Mouse (Mus musculus): ENCODE measurements around the gene Adamtsl1. TPM values are rescaled to one million over a fixed set of nuclear protein-coding genes. Genes with fewer than 3 reads are reported as not detected.

Gene Adamtsl1
- 32.0 and 33.3 TPM in 2 replicates for polyA plus RNA-seq (2014; fragmentation: Nextera tagmentation; extraction: Ambion mirVana)

DNA sequence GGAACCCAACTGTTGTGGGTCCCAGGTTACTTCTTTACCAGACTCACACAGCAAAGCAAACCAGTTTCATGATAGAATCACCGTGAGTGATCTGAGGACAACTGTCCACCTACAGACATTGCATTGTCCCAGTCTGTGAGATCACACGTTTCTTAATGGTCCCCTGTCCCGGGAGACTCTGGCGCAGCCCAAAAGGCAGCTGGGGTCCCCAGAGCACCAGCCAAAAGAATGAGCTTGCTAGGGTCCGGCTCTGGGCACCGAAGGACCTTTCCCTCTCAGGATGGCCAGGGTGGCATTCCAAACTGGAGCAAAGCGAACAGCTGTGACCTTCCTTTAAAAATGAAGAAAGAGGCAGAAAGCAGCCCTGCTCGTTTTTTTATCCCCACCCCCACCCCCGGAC lies at the start of gene Adamtsl1:
TSS of gene Adamtsl1 (plus strand) at position 381 of the 400 bp plus-strand sequence.
- 3% methylated on average over 9 of the region's 9 CpGs for WGBS
- Histone ChIP-seq H3K27me3 (ENCODE audit: control insufficient read depth, insufficient read depth, low read length) (no peaks in the 10 kb centered on the region), H3K9ac (replicated peaks; ENCODE audit: low read depth, low read length) (peak within 1 kb of the TSS; percentile 28; the same call in 1 of the 2 replicates), H3K9me3 (ENCODE audit: control insufficient read depth, low read depth, low read length) (no peaks in the 10 kb centered on the region), H3K4me1 (ENCODE audit: control insufficient read depth, insufficient read depth, low read length) (no peaks in the 10 kb centered on the region), H3K36me3 (ENCODE audit: control insufficient read depth, insufficient read depth, low read length) (no peaks in the 10 kb centered on the region), H3K27ac (ENCODE audit: low read length) (no peak within 1 kb of the TSS), H3K4me3 (ENCODE audit: low read depth, low read length) (peak within 1 kb of the TSS; percentile 50), H3K4me2 (replicated peaks; ENCODE audit: low read depth, low read length) (peak within 1 kb of the TSS; percentile 98)
- peak; percentile 5; the same call in 1 of the 2 replicates for ATAC-seq (ENCODE audit: insufficient number of reproducible peaks, insufficient read depth, low FRiP score, low read depth)

DNA sequence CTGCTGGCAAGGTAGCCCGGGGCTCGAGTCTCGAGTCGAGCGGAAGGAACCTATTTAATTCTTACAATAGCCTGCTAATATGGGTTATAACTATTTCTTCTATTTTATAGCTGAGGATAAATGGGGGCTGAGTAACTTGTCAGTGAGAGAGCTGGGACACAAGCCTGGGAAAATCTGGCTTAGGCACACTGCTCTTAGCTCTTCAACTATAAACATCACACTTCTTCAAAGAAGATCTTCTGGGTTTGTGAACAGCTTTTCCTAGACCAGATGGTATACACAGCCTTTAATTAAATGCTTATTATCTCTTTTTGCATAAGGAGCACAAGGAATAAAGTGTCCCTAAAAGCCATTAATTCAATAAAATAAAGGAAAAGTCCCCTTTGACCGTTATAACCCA lies 30.4 kb upstream of the Adamtsl1 start:
- H3K9me3 ChIP-seq (ENCODE audit: control insufficient read depth, low read depth, low read length) = no peaks in the 10 kb centered on the region
- no peak overlapping the region for H3K4me2 ChIP-seq (replicated peaks; ENCODE audit: low read depth, low read length)
- no peak overlapping the region for H3K4me3 ChIP-seq (ENCODE audit: low read depth, low read length)
- H3K36me3 ChIP-seq (ENCODE audit: control insufficient read depth, insufficient read depth, low read length) = no peaks in the 10 kb centered on the region
- no peak for ATAC-seq (ENCODE audit: insufficient number of reproducible peaks, insufficient read depth, low FRiP score, low read depth)
- H3K4me1 ChIP-seq (ENCODE audit: control insufficient read depth, insufficient read depth, low read length) = no peaks in the 10 kb centered on the region
- H3K27ac ChIP-seq (ENCODE audit: low read length) = no peak overlapping the region
- WGBS = 87% methylated on average over 6 of the region's 6 CpGs
- no peak overlapping the region for H3K9ac ChIP-seq (replicated peaks; ENCODE audit: low read depth, low read length)
- H3K27me3 ChIP-seq (ENCODE audit: control insufficient read depth, insufficient read depth, low read length) = no peaks in the 10 kb centered on the region

DNA sequence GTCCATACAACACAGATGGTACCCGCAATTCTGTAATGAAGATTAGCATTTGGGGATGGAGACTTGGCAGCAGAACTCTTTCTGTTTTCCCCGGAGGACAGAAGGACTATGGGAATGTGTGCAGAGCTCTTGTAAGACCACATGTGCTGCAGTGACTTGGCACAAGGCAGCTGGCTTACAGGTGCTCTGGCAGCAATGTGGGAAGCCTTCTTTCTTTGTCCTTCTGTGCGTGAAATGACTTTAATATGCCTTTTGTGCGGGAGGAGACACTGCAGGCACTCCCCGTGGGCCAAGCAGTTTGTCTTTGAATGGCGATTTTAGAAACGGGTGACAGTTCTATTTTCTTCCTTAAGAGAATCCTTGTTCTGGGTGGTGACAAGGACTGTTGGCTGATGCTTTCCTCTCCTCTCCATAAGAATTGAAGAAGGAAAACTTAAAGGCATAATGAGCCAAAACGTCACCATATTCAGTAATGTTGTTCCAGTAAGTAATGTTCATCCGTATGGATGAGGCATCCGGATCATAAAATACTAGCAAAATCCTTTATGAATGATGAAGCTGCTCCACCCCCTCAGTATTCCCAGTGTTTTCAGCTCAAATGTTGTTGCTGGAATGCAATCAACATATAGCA lies 27.5 kb upstream of the Adamtsl1 start:
- 84% methylated on average over 10 of the region's 10 CpGs for WGBS
- ATAC-seq (ENCODE audit: insufficient number of reproducible peaks, insufficient read depth, low FRiP score, low read depth) = no peak

DNA sequence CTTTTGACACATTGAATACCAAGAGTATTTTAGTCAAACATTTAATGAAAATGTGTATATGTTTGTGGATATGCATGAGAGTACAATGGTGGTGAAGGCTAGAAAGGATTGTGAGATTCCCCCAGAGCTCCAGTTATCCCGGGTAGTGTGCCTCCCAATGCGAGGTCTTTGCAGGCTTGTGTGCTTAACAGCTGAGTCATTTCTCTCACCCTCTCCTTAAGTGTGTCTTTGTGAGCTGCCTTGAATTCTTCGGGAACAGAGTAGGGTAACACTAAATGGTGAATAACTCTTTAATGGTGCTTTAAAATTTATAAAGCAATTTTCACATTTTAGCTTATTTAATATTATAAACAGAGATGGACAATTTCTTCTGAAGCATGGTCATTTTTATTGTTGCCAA lies 8.3 kb upstream of the Adamtsl1 start:
- Histone ChIP-seq H3K9me3 (ENCODE audit: control insufficient read depth, low read depth, low read length) (no peaks in the 10 kb centered on the region), H3K4me2 (replicated peaks; ENCODE audit: low read depth, low read length) (no peak overlapping the region), H3K36me3 (ENCODE audit: control insufficient read depth, insufficient read depth, low read length) (no peaks in the 10 kb centered on the region), H3K4me3 (ENCODE audit: low read depth, low read length) (no peak overlapping the region), H3K27me3 (ENCODE audit: control insufficient read depth, insufficient read depth, low read length) (no peaks in the 10 kb centered on the region), H3K9ac (replicated peaks; ENCODE audit: low read depth, low read length) (no peak overlapping the region), H3K4me1 (ENCODE audit: control insufficient read depth, insufficient read depth, low read length) (no peaks in the 10 kb centered on the region), H3K27ac (ENCODE audit: low read length) (no peak overlapping the region)
- WGBS = 59% methylated on average over 3 of the region's 3 CpGs
- no peak for ATAC-seq (ENCODE audit: insufficient number of reproducible peaks, insufficient read depth, low FRiP score, low read depth)

More for the DNA sequence above, 27.5 kb upstream of the Adamtsl1 start:
- Histone ChIP-seq H3K9ac (replicated peaks; ENCODE audit: low read depth, low read length) (no peak overlapping the region), H3K4me2 (replicated peaks; ENCODE audit: low read depth, low read length) (no peak overlapping the region), H3K4me1 (ENCODE audit: control insufficient read depth, insufficient read depth, low read length) (no peaks in the 10 kb centered on the region), H3K4me3 (ENCODE audit: low read depth, low read length) (no peak overlapping the region), H3K9me3 (ENCODE audit: control insufficient read depth, low read depth, low read length) (no peaks in the 10 kb centered on the region), H3K36me3 (ENCODE audit: control insufficient read depth, insufficient read depth, low read length) (no peaks in the 10 kb centered on the region), H3K27ac (ENCODE audit: low read length) (no peak overlapping the region), H3K27me3 (ENCODE audit: control insufficient read depth, insufficient read depth, low read length) (no peaks in the 10 kb centered on the region)

DNA sequence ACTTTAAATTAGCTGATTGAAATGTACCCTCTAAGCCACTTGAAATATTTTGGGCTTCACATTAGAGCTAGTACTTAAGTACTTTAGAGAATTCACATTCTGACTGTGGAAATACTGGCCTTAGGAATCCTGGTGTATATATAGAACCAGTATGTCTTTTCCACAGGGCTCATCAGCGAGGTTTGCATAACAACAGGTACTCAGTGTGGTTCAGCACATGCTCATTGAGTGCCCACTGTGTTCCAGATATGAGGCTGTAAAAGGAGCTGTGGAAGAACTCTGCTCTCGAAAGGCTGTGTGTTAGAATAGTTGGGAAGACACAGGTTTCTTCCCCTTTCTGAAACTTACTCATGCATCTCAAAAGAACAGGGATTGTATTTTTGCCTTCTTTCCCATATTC lies 7.0 kb upstream of the Adamtsl1 start:
- H3K4me1 ChIP-seq (ENCODE audit: control insufficient read depth, insufficient read depth, low read length) = no peaks in the 10 kb centered on the region
- H3K9ac ChIP-seq (replicated peaks; ENCODE audit: low read depth, low read length) = no peak overlapping the region
- H3K9me3 ChIP-seq (ENCODE audit: control insufficient read depth, low read depth, low read length) = no peaks in the 10 kb centered on the region
- ATAC-seq (ENCODE audit: insufficient number of reproducible peaks, insufficient read depth, low FRiP score, low read depth) = no peak
- H3K4me3 ChIP-seq (ENCODE audit: low read depth, low read length) = no peak overlapping the region
- no peaks in the 10 kb centered on the region for H3K36me3 ChIP-seq (ENCODE audit: control insufficient read depth, insufficient read depth, low read length)
- no peaks in the 10 kb centered on the region for H3K27me3 ChIP-seq (ENCODE audit: control insufficient read depth, insufficient read depth, low read length)
- H3K27ac ChIP-seq (ENCODE audit: low read length) = no peak overlapping the region
- WGBS = 77% methylated on average over 2 of the region's 2 CpGs
- H3K4me2 ChIP-seq (replicated peaks; ENCODE audit: low read depth, low read length) = no peak overlapping the region

DNA sequence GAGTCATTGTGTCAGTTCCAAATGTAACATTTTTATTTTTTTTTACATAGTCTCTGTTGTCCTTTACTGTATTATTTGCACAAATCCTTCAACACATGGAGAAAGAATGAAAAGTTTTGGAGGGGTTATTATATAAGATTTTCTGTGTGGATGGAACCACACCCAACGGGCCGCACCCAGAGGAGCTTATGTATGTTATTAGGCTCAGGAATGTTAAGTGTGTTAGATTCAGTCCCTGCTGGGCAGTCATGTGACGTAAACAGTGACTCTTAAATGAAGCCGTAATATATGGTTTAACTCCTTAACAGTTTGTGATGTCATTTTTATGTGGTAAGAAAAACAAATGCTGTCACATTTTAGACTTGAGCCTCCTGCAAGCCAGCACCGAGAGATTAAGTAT lies 6.5 kb upstream of the Adamtsl1 start:
- H3K4me2 ChIP-seq (replicated peaks; ENCODE audit: low read depth, low read length) = no peak overlapping the region
- no peaks in the 10 kb centered on the region for H3K4me1 ChIP-seq (ENCODE audit: control insufficient read depth, insufficient read depth, low read length)
- no peak overlapping the region for H3K9ac ChIP-seq (replicated peaks; ENCODE audit: low read depth, low read length)
- ATAC-seq (ENCODE audit: insufficient number of reproducible peaks, insufficient read depth, low FRiP score, low read depth) = no peak
- no peak overlapping the region for H3K27ac ChIP-seq (ENCODE audit: low read length)
- no peaks in the 10 kb centered on the region for H3K27me3 ChIP-seq (ENCODE audit: control insufficient read depth, insufficient read depth, low read length)
- no peak overlapping the region for H3K4me3 ChIP-seq (ENCODE audit: low read depth, low read length)
- 39% methylated on average over 5 of the region's 5 CpGs for WGBS
- no peaks in the 10 kb centered on the region for H3K36me3 ChIP-seq (ENCODE audit: control insufficient read depth, insufficient read depth, low read length)
- H3K9me3 ChIP-seq (ENCODE audit: control insufficient read depth, low read depth, low read length) = no peaks in the 10 kb centered on the region

DNA sequence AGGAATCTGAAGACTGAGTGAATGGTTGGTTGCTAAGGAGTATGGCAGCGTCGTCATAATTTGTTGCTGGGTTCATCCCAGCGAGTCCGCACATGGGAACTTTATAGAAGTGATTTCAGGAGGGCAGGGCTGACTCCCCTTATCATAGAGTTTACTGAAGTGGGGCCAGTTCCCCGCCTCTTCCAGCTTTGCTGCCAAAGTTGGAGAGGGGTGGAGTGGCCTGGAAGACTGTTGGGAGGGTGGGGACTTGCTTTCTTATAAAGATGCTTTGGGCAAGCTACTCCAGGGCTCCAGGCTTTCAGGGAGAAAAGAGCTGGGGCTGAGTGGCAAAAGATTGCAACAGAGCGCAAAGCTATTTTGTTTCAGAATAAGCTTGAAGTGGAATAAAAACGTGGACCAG lies 684 bp upstream of the Adamtsl1 start:
- H3K4me1 ChIP-seq (ENCODE audit: control insufficient read depth, insufficient read depth, low read length) = no peaks in the 10 kb centered on the region
- H3K9me3 ChIP-seq (ENCODE audit: control insufficient read depth, low read depth, low read length) = no peaks in the 10 kb centered on the region
- no peak overlapping the region for H3K9ac ChIP-seq (replicated peaks; ENCODE audit: low read depth, low read length)
- H3K36me3 ChIP-seq (ENCODE audit: control insufficient read depth, insufficient read depth, low read length) = no peaks in the 10 kb centered on the region
- no peak for ATAC-seq (ENCODE audit: insufficient number of reproducible peaks, insufficient read depth, low FRiP score, low read depth)
- WGBS = 28% methylated on average over 7 of the region's 7 CpGs
- no peak overlapping the region for H3K27ac ChIP-seq (ENCODE audit: low read length)
- H3K27me3 ChIP-seq (ENCODE audit: control insufficient read depth, insufficient read depth, low read length) = no peaks in the 10 kb centered on the region
- peak overlapping the region; percentile 98 for H3K4me2 ChIP-seq (replicated peaks; ENCODE audit: low read depth, low read length)
- peak overlapping the region; percentile 50 for H3K4me3 ChIP-seq (ENCODE audit: low read depth, low read length)

DNA sequence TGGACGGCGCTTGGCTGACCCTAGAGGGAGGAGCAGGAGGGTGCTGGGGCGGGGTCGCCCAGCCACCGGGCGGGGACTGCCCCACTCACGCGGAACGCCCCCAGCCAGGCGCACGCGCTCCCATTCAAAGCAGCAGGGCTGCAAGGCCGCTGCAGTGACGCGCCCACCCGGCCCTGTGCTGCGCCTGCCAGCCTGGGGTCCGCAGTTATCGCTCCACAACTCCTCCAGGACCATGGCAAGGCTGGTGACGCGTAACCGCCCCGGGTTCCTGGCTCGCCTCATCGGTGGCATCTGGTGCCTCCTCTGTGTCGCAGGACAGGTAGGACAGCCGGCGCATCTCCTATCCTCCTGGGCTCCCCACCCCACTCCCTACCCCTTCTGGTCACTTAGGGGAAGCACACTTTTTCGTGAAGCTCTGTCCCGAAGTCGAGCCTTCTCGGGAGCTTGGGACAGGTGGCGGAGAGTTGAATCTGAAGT lies 271 bp downstream of the Adamtsl1 start:
- Histone ChIP-seq H3K9me3 (ENCODE audit: control insufficient read depth, low read depth, low read length) (no peaks in the 10 kb centered on the region), H3K9ac (replicated peaks; ENCODE audit: low read depth, low read length) (peak overlapping the region; percentile 28; the same call in 1 of the 2 replicates), H3K4me3 (ENCODE audit: low read depth, low read length) (peak overlapping the region; percentile 50), H3K36me3 (ENCODE audit: control insufficient read depth, insufficient read depth, low read length) (no peaks in the 10 kb centered on the region), H3K27me3 (ENCODE audit: control insufficient read depth, insufficient read depth, low read length) (no peaks in the 10 kb centered on the region), H3K4me2 (replicated peaks; ENCODE audit: low read depth, low read length) (peak overlapping the region; percentile 98), H3K4me1 (ENCODE audit: control insufficient read depth, insufficient read depth, low read length) (no peaks in the 10 kb centered on the region), H3K27ac (ENCODE audit: low read length) (no peak overlapping the region)
- under 1% methylated on average over 30 of the region's 33 CpGs for WGBS
- peak; percentile 87 for ATAC-seq (ENCODE audit: insufficient number of reproducible peaks, insufficient read depth, low FRiP score, low read depth)
